Mouse (Mus musculus) intestine, postnatal 0 days (tissue): Measurements from ENCODE around the gene Mymx. TPM values are rescaled to one million over a fixed set of nuclear protein-coding genes. Genes with fewer than 3 reads are reported as not detected.

Source experiments
- ATAC-seq: fragments of 200-750 bp; cut with Nextera tagmentation; 2 replicates; pipeline ENCODE4 v1.8.0; 2017; ENCODE audit warnings: mild to moderate bottlenecking, moderate TSS enrichment, moderate library complexity
- H3K27ac ChIP-seq: fragments of 300-500 bp; sonication (generic); 2 replicates; pipeline ENCODE4 v1.5.1; 2014; ENCODE audit warnings: mild to moderate bottlenecking, low read depth, low read length, moderate library complexity
- H3K27me3 ChIP-seq: fragments of 300-500 bp; sonication (generic); replicated peaks from 2 replicates; pipeline ENCODE4 v1.6.1; 2014; ENCODE audit warnings: low read length, mixed read lengths; ENCODE audit not compliant: control insufficient read depth, insufficient read depth
- H3K36me3 ChIP-seq: fragments of 300-500 bp; sonication (generic); 2 replicates; pipeline ENCODE4 v1.6.1; 2014; ENCODE audit warnings: mild to moderate bottlenecking, moderate library complexity; ENCODE audit not compliant: control insufficient read depth, insufficient read depth
- H3K4me1 ChIP-seq: fragments of 300-500 bp; sonication (generic); replicated peaks from 2 replicates; pipeline ENCODE4 v1.6.1; 2014; ENCODE audit warnings: antibody characterized with exemption, low read length, mixed read lengths; ENCODE audit not compliant: control insufficient read depth, insufficient read depth
- H3K4me2 ChIP-seq: fragments of 300-500 bp; sonication (generic); replicated peaks from 2 replicates; pipeline ENCODE4 v1.6.1; 2014; ENCODE audit warnings: low read depth, mild to moderate bottlenecking, moderate library complexity
- H3K4me3 ChIP-seq: fragments of 300-500 bp; sonication (generic); 2 replicates; pipeline ENCODE4 v1.5.1; 2014; ENCODE audit warnings: low read depth, low read length
- H3K9ac ChIP-seq: fragments of 300-500 bp; sonication (generic); 2 replicates; pipeline ENCODE4 v1.6.1; 2014; ENCODE audit warnings: mild to moderate bottlenecking, low read depth, low read length
- H3K9me3 ChIP-seq: fragments of 300-500 bp; sonication (generic); 2 replicates; pipeline ENCODE4 v1.6.1; 2016; ENCODE audit warnings: mixed run types; ENCODE audit not compliant: control insufficient read depth
- CTCF ChIP-seq: sonication (generic); IDR thresholded peaks from 2 replicates; pipeline ENCODE4 v1.5.1; 2016; ENCODE audit warnings: low read depth, mild to moderate bottlenecking, control low read depth, antibody characterized with exemption, moderate library complexity
- WGBS: fragments of 180-500 bp; shearing (Covaris S2); extraction: QIAGEN DNeasy Blood & Tissue Kit; methylation state at CpG from one replicate; pipeline ENCODE4 v1.1.7; 2014; 5-methylcytosine and 5-hydroxymethylcytosine counted together
- polyA plus RNA-seq: library from polyadenylated mRNA; unstranded; fragments of >200 nt; fragmentation: Nextera tagmentation; extraction: Ambion mirVana; gene quantifications from 2 replicates; pipeline ENCODE4 v1.2.1, GENCODE M21; 2015

Mymx gene
- polyA plus RNA-seq, 1 experiment from 2014 or later: 0.34 TPM

DNA sequence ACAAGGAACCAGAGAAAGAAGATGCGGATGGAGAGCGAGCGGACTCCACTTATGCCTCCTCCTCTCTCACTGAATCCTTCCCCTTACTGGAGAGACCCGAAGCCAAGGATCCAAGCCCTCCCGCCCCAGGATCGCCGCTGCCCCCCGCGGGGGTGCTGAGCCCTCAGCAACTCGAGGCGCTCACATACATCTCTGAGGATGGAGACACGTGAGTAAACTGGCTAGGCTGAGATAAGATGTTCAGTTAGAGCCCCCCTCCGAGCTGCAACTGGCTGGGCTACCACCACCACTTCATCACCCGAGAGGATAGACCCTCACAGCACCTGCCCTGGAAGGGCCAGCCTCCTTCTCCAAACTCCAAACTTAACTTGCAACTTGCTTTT lies 45.8 kb downstream of the Mymx start:
- Histone ChIP-seq H3K36me3 (peaks cover 9% of the 10 kb centered on the region; the same call in 1 of the 2 replicates), H3K27ac (no peak overlapping the region), H3K4me2 (peak overlapping the region; percentile 94), H3K9me3 (no peaks in the 10 kb centered on the region), H3K4me3 (peak overlapping the region; percentile 65), H3K4me1 (peaks cover 3% of the 10 kb centered on the region; the same call in 1 of the 2 replicates), H3K9ac (peak overlapping the region; percentile 62), H3K27me3 (peaks cover 11% of the 10 kb centered on the region)
- no peak for ATAC-seq
- TF ChIP-seq CTCF: no peak
- WGBS: 4% methylated on average over 14 of the region's 14 CpGs

DNA sequence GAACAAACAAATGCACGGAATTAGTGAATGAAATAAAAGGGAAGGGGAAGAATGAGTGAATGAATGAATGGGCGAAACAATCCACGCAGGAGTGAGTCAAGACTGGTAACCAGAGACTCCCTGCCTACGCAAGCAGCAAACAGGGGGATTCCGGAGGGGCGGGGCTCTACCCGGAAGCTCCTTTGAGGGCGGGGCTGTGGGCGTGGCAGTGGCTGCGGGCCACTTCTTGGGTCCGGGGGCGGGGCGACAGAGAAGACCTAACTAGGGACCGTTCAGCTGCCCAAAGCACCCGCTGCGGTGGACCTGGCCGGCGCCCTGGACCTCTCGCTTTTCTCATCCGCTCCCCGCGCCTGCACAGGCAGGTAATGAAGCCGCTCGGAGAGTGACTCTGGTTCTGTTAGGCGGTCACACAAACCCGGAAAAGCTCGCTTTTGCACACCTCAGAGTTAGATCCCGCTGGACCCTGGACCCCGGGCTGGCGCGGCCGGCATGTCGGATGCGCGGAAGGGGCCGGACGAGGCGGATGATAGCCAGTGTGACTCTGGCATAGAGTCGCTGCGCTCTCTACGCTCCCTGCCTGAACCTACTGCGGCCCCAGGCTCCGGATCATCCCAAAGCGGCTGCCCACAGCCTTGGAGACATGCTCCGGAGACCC lies 46.3 kb downstream of the Mymx start, which contains the start of gene Nfkbie:
Nfkbie (plus strand) TSS at position 252 of the 655 bp plus-strand sequence.
- H3K4me3 ChIP-seq: peak within 1 kb of the TSS; percentile 65
- TF ChIP-seq CTCF: 0 out of 2 replicates have a peak, but pooled peaks have one; percentile 0
- peaks cover 3% of the 10 kb centered on the region; the same call in 1 of the 2 replicates for H3K4me1 ChIP-seq
- ATAC-seq: peak; percentile 81
- H3K27me3 ChIP-seq: peaks cover 16% of the 10 kb centered on the region
- H3K36me3 ChIP-seq: peaks cover 9% of the 10 kb centered on the region; the same call in 1 of the 2 replicates
- H3K9ac ChIP-seq: peak within 1 kb of the TSS; percentile 62
- WGBS: under 1% methylated on average over 45 of the region's 45 CpGs
- no peaks in the 10 kb centered on the region for H3K9me3 ChIP-seq
- H3K4me2 ChIP-seq: peak within 1 kb of the TSS; percentile 94
- H3K27ac ChIP-seq: no peak within 1 kb of the TSS

DNA sequence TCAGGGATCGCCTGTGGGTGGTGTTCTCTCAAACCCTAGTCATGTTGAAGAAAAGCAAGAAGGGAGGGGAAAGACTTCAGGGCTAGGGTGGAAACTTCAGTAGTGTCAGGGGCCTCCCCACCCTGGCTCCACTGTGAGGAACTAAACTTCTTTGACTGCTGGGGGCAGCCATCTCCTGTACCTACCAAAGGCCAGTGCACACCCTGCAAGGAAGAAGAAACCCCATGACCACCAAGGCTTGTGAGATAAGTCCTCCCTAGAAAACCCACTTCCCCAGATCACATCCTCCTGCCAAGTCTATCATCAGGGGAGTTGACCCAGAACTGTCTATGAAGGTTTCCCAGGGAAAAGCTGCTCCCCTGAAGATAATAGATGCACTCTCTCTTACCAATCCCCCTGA lies 47.5 kb downstream of the Mymx start:
- 41% methylated on average over 1 of the region's 1 CpGs for WGBS
- Histone ChIP-seq H3K9ac (no peak overlapping the region), H3K36me3 (peaks cover 3% of the 10 kb centered on the region; the same call in 1 of the 2 replicates), H3K27ac (no peak overlapping the region), H3K27me3 (peaks cover 24% of the 10 kb centered on the region), H3K9me3 (no peaks in the 10 kb centered on the region), H3K4me1 (peaks cover 3% of the 10 kb centered on the region; the same call in 1 of the 2 replicates), H3K4me2 (no peak overlapping the region), H3K4me3 (no peak overlapping the region)
- TF ChIP-seq CTCF: no peak
- ATAC-seq: no peak

DNA sequence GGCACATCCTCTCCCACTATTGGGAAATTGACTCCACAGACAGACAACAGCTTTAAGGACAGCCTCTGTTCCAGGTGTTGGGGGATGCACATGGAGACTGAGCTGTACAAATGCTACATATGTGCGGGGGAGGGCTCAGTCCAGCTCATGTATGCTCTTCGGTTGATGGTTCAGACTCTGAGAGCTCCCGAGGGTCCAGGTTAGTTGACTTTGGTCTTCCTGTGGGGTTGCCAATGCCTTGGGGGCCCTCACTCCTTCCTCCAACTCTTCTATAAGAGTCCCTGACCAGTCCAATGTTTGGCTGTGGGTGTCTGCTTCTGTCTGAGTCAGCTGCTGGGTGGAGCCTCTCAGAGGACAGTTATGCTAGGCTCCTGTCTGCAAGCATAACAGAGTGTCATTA lies 48.8 kb downstream of the Mymx start:
- Histone ChIP-seq H3K4me2 (no peak overlapping the region), H3K9me3 (no peaks in the 10 kb centered on the region), H3K27me3 (peaks cover 38% of the 10 kb centered on the region), H3K4me3 (no peak overlapping the region), H3K27ac (no peak overlapping the region), H3K36me3 (no peaks in the 10 kb centered on the region), H3K4me1 (peaks cover 3% of the 10 kb centered on the region; the same call in 1 of the 2 replicates), H3K9ac (no peak overlapping the region)
- TF ChIP-seq CTCF: no peak
- ATAC-seq: no peak
- 79% methylated on average over 3 of the region's 3 CpGs for WGBS

DNA sequence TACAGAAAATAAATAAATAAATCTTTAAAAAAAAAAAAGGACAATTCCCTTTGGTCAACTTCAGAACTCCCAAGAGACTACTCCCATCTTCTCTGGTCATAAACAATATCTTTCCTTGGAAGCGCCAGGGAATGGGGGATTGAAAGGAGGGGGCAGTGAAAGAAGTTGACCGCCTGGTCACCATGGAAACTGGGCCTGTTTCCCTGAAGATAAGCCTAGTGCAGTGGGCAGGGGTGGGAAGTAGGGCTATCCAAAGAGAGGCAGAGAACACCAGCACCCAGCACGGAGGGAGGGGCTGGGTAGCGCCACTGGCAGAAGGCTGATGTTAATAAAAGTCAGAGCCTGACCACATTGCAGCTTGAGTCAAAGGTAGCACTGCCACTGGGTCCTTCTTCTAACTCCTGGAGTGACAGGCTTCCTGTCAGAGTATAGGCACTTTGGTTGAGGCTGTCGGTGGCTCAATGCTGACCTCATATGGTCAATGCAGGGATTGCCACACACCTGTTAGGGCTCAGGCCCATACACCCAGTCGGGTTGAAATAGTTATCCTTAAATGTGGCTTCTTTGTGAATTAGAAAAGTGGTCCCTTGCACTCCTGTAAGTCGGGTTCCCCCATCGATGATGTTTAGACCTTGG lies 50.0 kb downstream of the Mymx start:
- H3K4me2 ChIP-seq: no peak overlapping the region
- no peaks in the 10 kb centered on the region for H3K9me3 ChIP-seq
- 2% methylated on average over 8 of the region's 8 CpGs for WGBS
- H3K4me1 ChIP-seq: peaks cover 3% of the 10 kb centered on the region; the same call in 1 of the 2 replicates
- TF ChIP-seq CTCF: peak; percentile 96
- peaks cover 49% of the 10 kb centered on the region for H3K27me3 ChIP-seq
- no peak overlapping the region for H3K9ac ChIP-seq
- H3K36me3 ChIP-seq: no peaks in the 10 kb centered on the region; the same call in 1 of the 2 replicates
- H3K27ac ChIP-seq: no peak overlapping the region
- no peak overlapping the region for H3K4me3 ChIP-seq
- peak; percentile 44; the same call in 1 of the 2 replicates for ATAC-seq

DNA sequence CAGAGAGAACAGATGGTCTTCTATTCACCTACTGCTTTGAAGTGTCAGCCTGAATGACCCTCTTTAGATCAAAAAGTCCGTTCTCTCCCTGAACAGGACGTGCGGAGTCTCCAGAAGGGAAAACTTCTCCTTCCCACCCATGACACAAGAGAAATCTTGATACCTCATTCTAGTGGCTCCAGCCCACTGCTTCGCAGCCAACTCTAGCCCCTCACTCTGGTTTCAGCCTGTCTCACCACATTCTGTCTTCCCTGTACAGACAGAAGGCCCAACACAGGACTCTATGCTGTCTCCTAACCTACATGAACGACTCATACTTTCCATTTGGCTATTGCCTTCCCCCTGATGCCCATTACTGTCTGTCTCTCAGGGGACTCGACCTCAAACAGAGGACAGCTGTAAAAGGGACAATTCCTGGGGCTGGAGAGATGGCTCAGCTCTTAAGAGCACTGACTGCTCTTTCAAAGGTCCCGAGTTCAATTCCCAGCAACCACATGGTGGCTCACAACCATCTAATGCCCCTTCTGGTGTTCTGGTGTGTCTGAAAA lies 50.6 kb downstream of the Mymx start:
- no peaks in the 10 kb centered on the region for H3K9me3 ChIP-seq
- no peak for ATAC-seq
- 67% methylated on average over 7 of the region's 7 CpGs for WGBS
- H3K4me1 ChIP-seq: peaks cover 3% of the 10 kb centered on the region; the same call in 1 of the 2 replicates
- no peak for TF ChIP-seq CTCF
- peaks cover 54% of the 10 kb centered on the region for H3K27me3 ChIP-seq
- H3K9ac ChIP-seq: no peak overlapping the region
- H3K4me2 ChIP-seq: no peak overlapping the region
- no peak overlapping the region for H3K4me3 ChIP-seq
- H3K27ac ChIP-seq: no peak overlapping the region
- H3K36me3 ChIP-seq: peaks cover 3% of the 10 kb centered on the region; the same call in 1 of the 2 replicates

Other genes starting within 250 kb of the Mymx start
- gene Cdc5l, start 168.4 kb downstream of the Mymx start, polyA plus RNA-seq: 31.3 and 33.1 TPM in 2 replicates
- 0.22 and 0.25 TPM in 2 replicates for gene Spats1, start 126.7 kb downstream of the Mymx start, polyA plus RNA-seq
- gene Aars2, start 95.3 kb downstream of the Mymx start, polyA plus RNA-seq: 3.6 and 4.0 TPM in 2 replicates
- gene Tcte1, start 78.7 kb downstream of the Mymx start, polyA plus RNA-seq: not detected in 2 replicates
- gene Tmem151b, start 52.4 kb downstream of the Mymx start, polyA plus RNA-seq: 0.68 TPM in 2 replicates
- gene Nfkbie, start 46.4 kb downstream of the Mymx start, polyA plus RNA-seq: 3.8 and 4.0 TPM in 2 replicates
- gene Slc35b2, start 38.2 kb downstream of the Mymx start, polyA plus RNA-seq: 77.7 and 79.5 TPM in 2 replicates
- 483 and 505 TPM in 2 replicates for gene Hsp90ab1, start 28.8 kb downstream of the Mymx start, polyA plus RNA-seq
- gene Slc29a1, start 2.5 kb downstream of the Mymx start, polyA plus RNA-seq: 37.8 and 38.4 TPM in 2 replicates
- gene Capn11, start 57.2 kb upstream of the Mymx start, polyA plus RNA-seq: not detected in 2 replicates
- gene Mrpl14, start 84.2 kb upstream of the Mymx start, polyA plus RNA-seq: 120 and 127 TPM in 2 replicates
- 22.6 and 24.7 TPM in 2 replicates for gene Tmem63b, start 84.8 kb upstream of the Mymx start, polyA plus RNA-seq
- not detected in 2 replicates for gene 1600014C23Rik, start 131.7 kb upstream of the Mymx start, polyA plus RNA-seq